Mouse (Mus musculus) stomach, postnatal 0 days (tissue): ENCODE results near the gene Olfr658. TPM values are rescaled to one million over a fixed set of nuclear protein-coding genes. Genes with fewer than 3 reads are reported as not detected.
A peak's percentile ranks its signal among the peaks of the same experiment; 100 is the strongest.

Experiments used
- ATAC-seq: fragments of 200-750 bp; cut with Nextera tagmentation; 2 replicates; pipeline ENCODE4 v1.8.0; 2017; ENCODE audit not compliant: low FRiP score, low TSS enrichment
- DNase-seq: peaks from one replicate; pipeline ENCODE4 v3.0.0-alpha.2; 2016; ENCODE audit warnings: low spot score
- H3K27ac ChIP-seq: fragments of 300-500 bp; sonication (generic); replicated peaks from 2 replicates; pipeline ENCODE4 v1.5.1; 2014; ENCODE audit warnings: mild to moderate bottlenecking, control low read depth
- H3K27me3 ChIP-seq: fragments of 300-500 bp; sonication (generic); 2 replicates; pipeline ENCODE4 v1.6.1; 2014; ENCODE audit warnings: low read length; ENCODE audit not compliant: control insufficient read depth, insufficient read depth
- H3K36me3 ChIP-seq: fragments of 300-500 bp; sonication (generic); 2 replicates; pipeline ENCODE4 v1.6.1; 2014; ENCODE audit warnings: low read length, mixed read lengths; ENCODE audit not compliant: control insufficient read depth, insufficient read depth
- H3K4me1 ChIP-seq: fragments of 300-500 bp; sonication (generic); replicated peaks from 2 replicates; pipeline ENCODE4 v1.6.1; 2014; ENCODE audit warnings: antibody characterized with exemption; ENCODE audit not compliant: control insufficient read depth, insufficient read depth
- H3K4me2 ChIP-seq: fragments of 300-500 bp; sonication (generic); replicated peaks from 2 replicates; pipeline ENCODE4 v1.6.1; 2014; ENCODE audit warnings: low read depth, mild to moderate bottlenecking, control low read depth, moderate library complexity
- H3K4me3 ChIP-seq: fragments of 300-500 bp; sonication (generic); 2 replicates; pipeline ENCODE4 v1.5.1; 2014; ENCODE audit warnings: low read depth, low read length, control low read depth
- H3K9ac ChIP-seq: fragments of 300-500 bp; sonication (generic); 2 replicates; pipeline ENCODE4 v1.6.1; 2014; ENCODE audit warnings: mild to moderate bottlenecking, low read length, control low read depth, mixed read lengths
- H3K9me3 ChIP-seq: fragments of 300-500 bp; sonication (generic); 2 replicates; pipeline ENCODE4 v1.6.1; 2016; ENCODE audit warnings: low read length; ENCODE audit not compliant: control insufficient read depth
- CTCF ChIP-seq: IDR thresholded peaks from 2 replicates; pipeline ENCODE4 v1.5.1; 2016; ENCODE audit warnings: antibody characterized with exemption, low read depth, mild to moderate bottlenecking, moderate library complexity
- EP300 ChIP-seq: optimal IDR thresholded peaks from 2 replicates; pipeline ENCODE3; 2016; ENCODE audit warnings: antibody characterized with exemption
- WGBS: fragments of 180-500 bp; shearing (Covaris S2); extraction: QIAGEN DNeasy Blood & Tissue Kit; methylation state at CpG from one replicate; pipeline ENCODE4 v1.1.7; 2014; 5-methylcytosine and 5-hydroxymethylcytosine counted together
- polyA plus RNA-seq: library from polyadenylated mRNA; unstranded; fragments of >200 nt; fragmentation: Nextera tagmentation; extraction: Ambion mirVana; gene quantifications from 2 replicates; pipeline ENCODE4 v1.2.1, GENCODE M21; 2015

The Olfr658 gene
- polyA plus RNA-seq, 1 experiment from 2014 or later, result not detected

GRCm38 (mm10) chr7:104603173-104603572 is 43.9 kb downstream of the Olfr658 start:
- no peaks in the 10 kb centered on the region for H3K27me3 ChIP-seq
- H3K9ac ChIP-seq, result no peak overlapping the region
- peak; percentile 76 for TF ChIP-seq CTCF
- no peak for TF ChIP-seq EP300
- H3K27ac ChIP-seq, result no peak overlapping the region
- no peak for ATAC-seq
- WGBS, result 6% methylated on average over 3 of the region's 3 CpGs
- peak; percentile 40 for DNase-seq
- no peak overlapping the region for H3K4me3 ChIP-seq
- no peak overlapping the region for H3K4me2 ChIP-seq
- H3K9me3 ChIP-seq, result no peaks in the 10 kb centered on the region
- no peaks in the 10 kb centered on the region for H3K36me3 ChIP-seq
- H3K4me1 ChIP-seq, result no peaks in the 10 kb centered on the region

GRCm38 (mm10) chr7:104601679-104602078 is 45.4 kb downstream of the Olfr658 start, which contains the start of gene Olfr655:
Gene Olfr655 (minus strand): TSS chr7:104601779.
- H3K27me3 ChIP-seq, result no peaks in the 10 kb centered on the region
- H3K9ac ChIP-seq, result no peak within 1 kb of the TSS
- no peaks in the 10 kb centered on the region for H3K36me3 ChIP-seq
- WGBS, result 72% methylated on average over 2 of the region's 2 CpGs
- no peaks in the 10 kb centered on the region for H3K9me3 ChIP-seq
- no peak for DNase-seq
- no peak for ATAC-seq
- H3K4me1 ChIP-seq, result no peaks in the 10 kb centered on the region
- H3K4me3 ChIP-seq, result no peak within 1 kb of the TSS
- no peak within 1 kb of the TSS for H3K4me2 ChIP-seq
- no peak within 1 kb of the TSS for H3K27ac ChIP-seq
- TF ChIP-seq CTCF (no peak), EP300 (no peak)

Other genes starting within 250 kb of the Olfr658 start
- gene Trim30c, start 246.5 kb downstream of the Olfr658 start, polyA plus RNA-seq, result 0.08 and 0.11 TPM in 2 replicates
- 1.2 and 1.6 TPM in 2 replicates for gene Trim30a, start 182.1 kb downstream of the Olfr658 start, polyA plus RNA-seq
- gene Trim30d, start 139.5 kb downstream of the Olfr658 start, polyA plus RNA-seq, result 0.87 and 1.0 TPM in 2 replicates
- gene Olfr651, start 97.2 kb downstream of the Olfr658 start, polyA plus RNA-seq, result not detected in 2 replicates
- gene Olfr652, start 86.4 kb downstream of the Olfr658 start, polyA plus RNA-seq, result not detected in 2 replicates
- gene Olfr653, start 70.0 kb downstream of the Olfr658 start, polyA plus RNA-seq, result not detected in 2 replicates
- gene Olfr654, start 60.3 kb downstream of the Olfr658 start, polyA plus RNA-seq, result not detected in 2 replicates
- gene Olfr655, start 45.5 kb downstream of the Olfr658 start, polyA plus RNA-seq, result not detected in 2 replicates
- gene Olfr656, start 33.4 kb downstream of the Olfr658 start, polyA plus RNA-seq, result not detected in 2 replicates
- not detected in 2 replicates for gene Olfr657, start 22.5 kb downstream of the Olfr658 start, polyA plus RNA-seq
- not detected in 2 replicates for gene Olfr659, start 19.4 kb upstream of the Olfr658 start, polyA plus RNA-seq
- gene Olfr661, start 39.2 kb upstream of the Olfr658 start, polyA plus RNA-seq, result not detected in 2 replicates
- gene Usp17le, start 130.2 kb upstream of the Olfr658 start, polyA plus RNA-seq, result not detected in 2 replicates
- gene Usp17lb, start 195.3 kb upstream of the Olfr658 start, polyA plus RNA-seq, result not detected in 2 replicates
- not detected in 2 replicates for gene Usp17la, start 209.7 kb upstream of the Olfr658 start, polyA plus RNA-seq
- not detected in 2 replicates for gene Olfr665, start 230.7 kb upstream of the Olfr658 start, polyA plus RNA-seq
- gene Olfr666, start 248.6 kb upstream of the Olfr658 start, polyA plus RNA-seq, result 0.10 TPM in 1 of 2 replicates, not detected in the other